Mouse (Mus musculus) heart, adult 11 months (tissue): Measurements from ENCODE around the gene Sept3.
A peak's percentile ranks its signal among the peaks of the same experiment; 100 is the strongest.

Source experiments
- DNase-seq: peaks from one replicate; pipeline ENCODE4 v3.0.0; 2022

The Sept3 gene

DNA sequence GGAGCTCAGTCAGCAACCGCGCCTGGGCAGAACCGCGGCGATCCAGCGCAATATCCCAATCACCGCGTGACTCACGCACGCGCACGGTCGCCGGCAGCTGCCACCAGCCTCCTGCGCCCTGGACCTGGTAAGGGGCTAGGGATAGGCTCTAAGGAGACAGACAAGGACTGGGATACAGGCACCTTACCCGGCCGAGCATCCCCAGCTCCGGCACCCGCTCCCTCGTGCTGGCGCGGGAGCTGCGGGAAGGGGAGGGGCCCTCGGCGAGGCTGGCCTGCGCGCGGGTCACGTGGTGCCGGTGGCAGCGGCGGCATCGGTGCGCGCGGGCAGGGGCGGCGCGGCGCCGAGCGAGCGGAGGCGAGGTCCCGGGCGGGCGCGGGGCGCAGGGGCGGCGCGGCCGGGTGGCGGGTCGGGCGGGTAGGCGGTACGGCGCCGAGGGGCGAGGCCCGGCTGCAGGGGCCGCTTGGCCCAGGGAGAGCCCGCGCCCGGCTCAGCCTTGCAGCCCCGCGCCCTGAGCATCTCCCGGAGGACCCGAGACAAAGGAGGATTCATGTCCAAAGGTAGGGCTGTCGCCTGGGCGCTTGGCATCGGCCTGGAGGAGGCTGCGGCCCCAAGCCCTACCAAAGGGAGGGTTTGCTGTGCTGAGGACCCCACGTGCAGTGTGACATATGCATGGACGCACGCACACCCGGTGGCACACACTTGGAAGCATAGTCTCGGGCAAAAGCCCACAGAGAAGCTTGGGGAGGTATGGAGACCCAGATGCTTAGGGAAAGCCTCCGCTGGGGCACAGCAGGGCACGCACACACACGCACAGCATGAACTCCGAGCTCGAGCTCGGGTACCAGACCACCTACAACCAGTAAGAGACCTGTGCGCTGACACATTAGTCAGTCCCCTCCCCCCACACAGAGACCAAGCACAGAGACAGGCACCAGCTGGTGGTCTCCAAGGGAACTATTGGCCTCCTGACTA is 521 bp downstream of the Sept3 start:
- no peak for DNase-seq

DNA sequence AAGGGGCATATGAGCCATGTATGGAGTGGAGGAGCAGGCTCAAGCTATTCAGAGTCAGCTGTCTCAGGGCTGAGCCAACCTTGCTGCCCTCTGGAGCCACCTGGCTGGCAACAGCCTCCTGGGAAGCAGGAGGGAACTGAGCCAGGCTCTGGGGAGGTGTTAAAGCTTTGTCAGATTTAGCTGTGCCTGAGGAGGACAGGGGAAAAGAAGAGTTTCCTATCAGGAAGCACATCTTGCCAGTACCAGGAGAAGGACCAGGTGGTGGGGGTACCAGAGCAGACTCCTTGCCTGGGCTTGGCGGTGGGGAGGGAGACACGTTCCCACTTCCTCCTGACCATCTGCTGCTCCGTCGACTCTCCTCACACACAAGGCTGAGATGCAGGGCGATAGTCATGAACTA is 2.9 kb downstream of the Sept3 start:
- DNase-seq = no peak

- no peak for DNase-seq
Measured at GRCm38 (mm10) chr15:82280638-82281037, 5.9 kb downstream of the Sept3 start.

DNA sequence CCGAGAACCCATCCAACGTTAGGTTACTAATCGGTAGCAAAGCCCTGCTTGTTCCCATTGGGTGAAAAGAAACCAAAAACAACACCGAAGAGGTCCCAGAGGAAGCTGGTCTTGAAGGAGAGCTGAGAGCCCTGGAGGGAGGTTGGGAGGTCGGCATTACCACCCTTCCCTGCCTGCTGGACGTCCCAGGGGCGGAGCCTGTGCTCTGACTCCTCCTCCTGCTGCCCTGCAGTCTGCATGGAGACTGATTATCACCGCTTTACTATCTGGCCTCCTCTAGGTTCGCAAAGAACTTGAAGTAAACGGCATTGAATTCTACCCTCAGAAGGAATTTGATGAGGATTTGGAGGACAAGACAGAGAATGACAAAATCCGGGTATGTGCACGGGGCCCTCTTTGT is 11.5 kb downstream of the Sept3 start:
- no peak for DNase-seq

DNA sequence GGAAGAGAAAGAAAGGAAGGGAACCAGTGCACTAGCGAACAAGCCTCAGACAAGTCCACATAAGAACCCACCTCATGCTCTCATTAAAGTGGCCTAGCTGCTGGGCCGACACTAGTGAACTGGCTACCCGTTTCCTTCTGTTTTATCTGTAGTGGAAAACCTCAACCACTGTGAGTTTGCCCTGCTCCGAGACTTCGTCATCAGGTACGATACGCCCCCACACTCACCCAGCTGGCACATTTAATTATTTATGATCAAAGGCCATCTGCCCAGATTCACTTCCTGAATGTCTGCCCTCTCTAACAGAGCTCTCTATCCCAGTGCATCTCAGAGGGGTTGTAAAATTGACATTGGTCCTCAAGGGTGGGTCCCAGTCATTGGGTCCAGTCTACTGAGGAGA is 15.6 kb downstream of the Sept3 start:
- DNase-seq = no peak

DNA sequence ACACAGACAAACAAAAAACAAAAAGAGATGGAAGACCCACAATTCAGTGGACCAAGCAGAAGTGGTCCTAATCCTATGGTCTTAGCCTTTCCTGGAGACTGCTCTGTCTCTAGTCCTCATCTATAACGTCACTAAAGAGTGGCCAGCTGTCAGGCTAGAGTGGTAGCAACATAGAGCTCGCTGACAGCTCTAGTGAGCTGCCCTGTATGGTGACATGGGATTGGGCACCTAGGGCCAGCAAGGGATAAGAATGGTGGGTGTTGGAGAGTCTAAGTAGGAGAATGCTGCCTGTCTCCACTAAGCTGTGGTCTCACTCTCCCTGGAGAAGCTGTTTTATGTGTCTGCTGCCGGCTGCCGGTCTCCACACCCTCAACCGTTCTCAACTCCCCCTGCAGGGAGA is 18.2 kb downstream of the Sept3 start:
- DNase-seq = no peak

- no peak for DNase-seq
Measured at GRCm38 (mm10) chr15:82293271-82293711, 18.6 kb downstream of the Sept3 start.

- DNase-seq = no peak
Measured at GRCm38 (mm10) chr15:82294059-82294458, 19.4 kb downstream of the Sept3 start.

GRCm38 (mm10) chr15:82298764-82299561 is 24.3 kb downstream of the Sept3 start, which contains the start of gene Wbp2nl:
Gene Wbp2nl (plus strand): TSS chr15:82298954.
- no peak for DNase-seq

DNA sequence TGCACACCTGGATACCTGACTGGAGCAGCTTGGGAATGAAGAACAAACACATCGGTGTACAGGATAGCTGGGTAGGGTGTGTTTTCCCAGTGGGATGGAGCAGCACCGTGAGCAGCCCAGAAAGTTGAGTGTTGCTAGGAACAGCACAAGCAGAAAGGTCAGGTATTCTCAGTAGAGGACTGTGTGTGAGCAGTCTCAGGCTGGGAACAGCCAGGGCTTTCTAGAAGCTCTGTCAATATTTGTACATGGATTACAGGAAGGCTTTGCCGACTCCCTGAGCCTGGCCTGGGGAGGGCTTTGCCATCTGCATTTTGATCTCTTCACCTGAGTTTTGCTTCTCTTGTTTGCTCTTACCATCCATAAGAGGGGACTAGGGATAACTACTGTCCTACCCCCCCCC is 32.4 kb downstream of the Sept3 start:
- DNase-seq = no peak

- no peak for DNase-seq
Measured at GRCm38 (mm10) chr15:82308416-82308815, 33.7 kb downstream of the Sept3 start.

DNA sequence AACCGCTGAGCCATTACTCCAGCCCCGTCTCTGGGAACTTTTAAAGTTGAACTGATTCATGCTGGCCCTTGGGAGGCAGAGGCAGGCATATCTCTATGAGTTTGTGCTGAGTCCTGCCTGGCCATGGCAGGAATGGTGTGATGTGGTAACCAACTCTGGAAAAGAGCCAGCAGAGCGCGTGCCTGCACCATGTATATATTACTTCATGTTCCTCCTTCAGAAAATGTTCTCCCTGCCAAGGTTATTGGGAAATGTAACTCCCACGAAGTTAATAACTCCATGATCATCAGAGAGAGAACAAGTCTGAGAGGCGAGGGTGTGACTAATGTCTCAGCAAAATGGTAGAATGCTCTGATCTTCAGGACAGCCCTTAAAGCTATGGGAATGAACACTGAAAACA is 43.1 kb downstream of the Sept3 start:
- DNase-seq = no peak

- DNase-seq = no peak
Measured at GRCm38 (mm10) chr15:82319613-82320012, 44.9 kb downstream of the Sept3 start.

DNA sequence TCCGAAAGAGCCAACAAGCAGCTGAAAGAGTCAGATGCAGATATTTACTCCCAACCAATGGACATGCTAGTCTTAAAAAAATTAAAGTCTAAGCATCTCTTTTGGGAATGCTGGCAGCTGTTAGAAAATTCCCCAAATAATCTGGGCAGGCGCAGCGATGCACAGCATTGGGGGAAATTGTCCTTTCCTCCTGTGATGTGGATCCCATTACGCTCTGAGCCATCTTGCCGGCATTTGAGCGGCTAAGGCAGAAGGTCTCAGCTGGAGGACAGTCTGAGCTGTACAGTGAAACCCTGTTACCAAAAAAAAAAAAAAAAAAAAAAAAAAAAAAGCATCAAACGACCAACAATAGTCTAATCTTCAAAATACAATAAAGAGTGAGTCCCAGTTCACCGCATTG is 47.5 kb downstream of the Sept3 start:
- no peak for DNase-seq

GRCm38 (mm10) chr15:82325382-82325781 is 50.7 kb downstream of the Sept3 start:
- no peak for DNase-seq

DNA sequence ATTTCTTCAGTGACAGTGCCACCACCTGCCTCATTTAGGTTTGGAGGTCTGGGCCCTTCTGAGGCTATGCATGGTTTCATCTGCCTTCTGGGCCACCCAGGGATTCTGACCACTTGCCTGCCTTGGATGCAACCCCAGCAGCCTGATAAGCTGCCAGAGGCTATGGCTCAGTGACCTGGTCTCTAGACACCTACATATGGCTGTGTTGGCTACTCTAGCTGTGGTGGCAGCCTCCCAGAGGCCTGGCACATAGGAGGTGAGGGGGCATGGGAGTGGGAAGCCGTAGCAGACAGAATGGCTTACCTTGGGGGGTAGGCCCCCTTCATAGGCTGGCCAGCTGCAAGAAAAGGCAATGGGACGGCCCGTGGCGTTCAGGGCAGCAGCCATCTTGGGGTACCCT is 60.5 kb downstream of the Sept3 start:
- DNase-seq = no peak

DNA sequence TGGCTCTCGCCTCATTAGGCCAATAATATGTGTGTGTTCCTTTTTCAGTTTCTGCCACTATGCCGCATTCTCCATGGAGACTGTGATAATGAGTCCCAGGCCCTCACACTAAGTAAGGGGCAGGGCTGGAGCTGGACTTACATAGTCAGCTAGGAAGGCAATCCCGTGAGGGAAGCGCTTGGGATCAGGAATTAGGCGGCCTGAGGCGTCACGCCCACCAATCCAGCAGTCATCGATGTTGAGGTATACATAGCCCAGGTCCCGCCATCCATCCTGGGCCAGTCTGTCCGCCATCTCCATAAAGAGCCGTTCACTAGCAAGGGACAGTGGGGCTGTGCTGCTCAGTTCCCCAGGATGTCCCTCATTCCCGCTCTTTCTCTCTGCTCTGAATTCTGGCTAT is 61.9 kb downstream of the Sept3 start:
- DNase-seq = peak; percentile 91

DNA sequence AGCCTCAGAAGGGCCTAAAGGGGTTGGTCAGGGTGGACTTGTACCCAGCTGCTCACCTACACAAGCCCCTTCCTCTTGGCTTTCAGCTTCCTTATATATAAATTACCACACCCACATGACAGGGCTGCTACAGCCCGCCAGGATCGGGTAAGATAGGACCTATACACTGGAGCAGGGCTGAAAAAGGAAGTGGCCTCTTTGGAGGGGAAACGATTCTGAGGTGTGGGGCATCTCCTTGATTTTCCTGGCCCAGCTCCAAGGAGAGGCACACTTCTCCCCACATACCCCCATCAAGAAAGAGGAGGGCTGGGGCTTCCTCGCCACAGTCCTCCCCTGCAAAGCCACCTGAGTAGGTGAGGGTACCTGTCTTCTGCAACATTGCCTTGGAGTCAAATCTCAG is 63.2 kb downstream of the Sept3 start:
- DNase-seq = peak; percentile 94

GRCm38 (mm10) chr15:82338593-82339112 is 64.0 kb downstream of the Sept3 start, which contains the start of the genes Naga, Pheta2 and Smdt1:
Gene Naga (minus strand): TSS chr15:82338925.
Gene Pheta2 (plus strand): TSS chr15:82338942.
Gene Smdt1 (plus strand): TSS chr15:82338959.
- DNase-seq = peak; percentile 100

DNA sequence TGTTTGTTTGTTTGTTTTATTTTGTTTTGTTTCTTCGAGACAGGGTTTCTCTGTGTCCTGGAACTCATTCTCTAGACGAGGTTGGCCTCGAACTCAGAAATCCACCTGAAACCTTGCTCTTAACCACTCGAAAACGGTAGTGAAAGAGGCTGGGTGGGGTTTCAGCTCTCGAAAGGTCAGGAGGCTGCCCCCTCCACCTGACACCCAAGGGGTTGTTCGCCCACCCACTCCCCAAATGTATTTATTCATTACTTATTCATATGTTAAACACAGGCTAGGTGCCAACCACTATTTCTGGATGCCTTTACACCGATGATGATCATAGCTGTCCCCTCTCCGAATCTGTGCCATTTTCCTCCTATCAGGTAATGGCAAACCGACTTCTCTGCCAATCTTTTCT is 64.5 kb downstream of the Sept3 start:
- no peak for DNase-seq

DNA sequence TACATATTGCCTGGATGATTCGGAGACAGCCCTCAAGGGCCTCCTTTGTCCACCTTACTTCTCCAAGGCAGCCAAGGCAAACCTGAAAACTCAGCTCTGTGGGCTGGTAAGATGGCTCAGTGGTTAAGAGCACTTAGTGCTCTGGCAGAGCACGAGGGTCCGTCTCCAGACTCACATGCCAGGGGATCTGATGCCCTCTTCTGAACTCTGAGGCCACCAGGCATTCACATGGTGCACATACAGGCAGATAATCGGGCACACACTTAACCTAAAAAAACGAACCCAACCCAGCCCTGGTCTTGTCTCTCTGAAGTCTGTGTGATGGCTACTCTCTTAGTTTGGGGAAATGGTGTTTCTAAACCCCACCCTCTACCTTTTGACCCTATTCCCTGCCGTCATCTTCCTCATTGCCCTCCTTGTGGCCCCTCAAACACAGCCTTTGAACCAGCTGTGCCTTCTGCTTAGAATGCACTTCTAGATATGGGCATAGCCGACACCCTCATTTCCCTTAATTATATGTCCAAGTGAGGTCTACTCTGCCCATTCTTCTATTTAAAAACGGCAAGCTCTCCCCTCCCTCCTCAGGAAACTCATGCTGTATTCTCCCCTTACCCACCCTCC is 65.1 kb downstream of the Sept3 start:
- no peak for DNase-seq

GRCm38 (mm10) chr15:82340414-82341035 is 65.8 kb downstream of the Sept3 start:
- peak; percentile 91 for DNase-seq
